Mouse (Mus musculus): ENCODE results near the gene Fam240a. TPM values are rescaled to one million over a fixed set of nuclear protein-coding genes. Genes with fewer than 3 reads are reported as not detected.

The Fam240a gene
- polyA plus RNA-seq, 1 experiment from 2014 or later, result not detected

GRCm38 (mm10) chr9:110907838-110908630 lies 8.6 kb downstream of the Fam240a start:
- Histone ChIP-seq H3K36me3 (ENCODE audit: control insufficient read depth, insufficient read depth, low read length) (no peaks in the 10 kb centered on the region), H3K9me3 (ENCODE audit: control insufficient read depth, low read length) (no peaks in the 10 kb centered on the region), H3K4me3 (ENCODE audit: low read depth, low read length) (no peak overlapping the region), H3K9ac (replicated peaks; ENCODE audit: low read depth, low read length) (no peak overlapping the region), H3K27me3 (ENCODE audit: control insufficient read depth, insufficient read depth, low read length) (no peaks in the 10 kb centered on the region), H3K4me2 (ENCODE audit: low read depth, low read length) (no peak overlapping the region), H3K27ac (ENCODE audit: low read depth, low read length) (no peak overlapping the region), H3K4me1 (ENCODE audit: control insufficient read depth, insufficient read depth, low read length) (no peaks in the 10 kb centered on the region)
- 81% methylated on average over 4 of the region's 4 CpGs for WGBS
- ATAC-seq (ENCODE audit: low read depth), result no peak

GRCm38 (mm10) chr9:110907201-110907837 lies 9.3 kb downstream of the Fam240a start:
- Histone ChIP-seq H3K4me3 (ENCODE audit: low read depth, low read length) (no peak overlapping the region), H3K36me3 (ENCODE audit: control insufficient read depth, insufficient read depth, low read length) (no peaks in the 10 kb centered on the region), H3K27me3 (ENCODE audit: control insufficient read depth, insufficient read depth, low read length) (no peaks in the 10 kb centered on the region), H3K4me2 (ENCODE audit: low read depth, low read length) (no peak overlapping the region), H3K9ac (replicated peaks; ENCODE audit: low read depth, low read length) (no peak overlapping the region), H3K4me1 (ENCODE audit: control insufficient read depth, insufficient read depth, low read length) (no peaks in the 10 kb centered on the region), H3K27ac (ENCODE audit: low read depth, low read length) (no peak overlapping the region), H3K9me3 (ENCODE audit: control insufficient read depth, low read length) (no peaks in the 10 kb centered on the region)
- ATAC-seq (ENCODE audit: low read depth), result no peak
- WGBS, result 94% methylated on average over 11 of the region's 11 CpGs

DNA sequence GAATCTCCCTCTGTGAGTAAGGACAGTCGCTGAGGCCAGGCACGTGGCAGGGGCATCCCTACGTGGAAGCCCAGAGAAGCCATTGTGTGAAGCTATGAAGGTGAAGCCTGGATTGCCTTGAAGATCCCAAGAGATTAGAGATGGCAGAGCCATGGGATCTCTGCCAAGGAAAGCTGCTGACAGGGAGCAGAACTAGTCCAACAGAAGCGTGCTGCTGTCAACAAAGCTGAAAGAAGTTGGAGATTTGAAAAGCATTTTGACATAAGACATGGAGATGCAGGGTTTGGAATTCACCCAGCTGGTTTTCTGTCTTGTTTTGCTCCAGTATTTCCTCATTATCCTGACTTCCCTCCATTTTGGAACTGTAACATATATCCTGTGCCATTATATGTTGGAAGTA lies 14.4 kb downstream of the Fam240a start:
- H3K36me3 ChIP-seq (ENCODE audit: control insufficient read depth, insufficient read depth, low read length), result no peaks in the 10 kb centered on the region
- no peak for ATAC-seq (ENCODE audit: low read depth)
- H3K9ac ChIP-seq (replicated peaks; ENCODE audit: low read depth, low read length), result no peak overlapping the region
- H3K27me3 ChIP-seq (ENCODE audit: control insufficient read depth, insufficient read depth, low read length), result no peaks in the 10 kb centered on the region
- H3K4me3 ChIP-seq (ENCODE audit: low read depth, low read length), result no peak overlapping the region
- H3K4me1 ChIP-seq (ENCODE audit: control insufficient read depth, insufficient read depth, low read length), result no peaks in the 10 kb centered on the region
- H3K27ac ChIP-seq (ENCODE audit: low read depth, low read length), result no peak overlapping the region
- WGBS, result 95% methylated on average over 4 of the region's 4 CpGs
- no peaks in the 10 kb centered on the region for H3K9me3 ChIP-seq (ENCODE audit: control insufficient read depth, low read length)
- no peak overlapping the region for H3K4me2 ChIP-seq (ENCODE audit: low read depth, low read length)

DNA sequence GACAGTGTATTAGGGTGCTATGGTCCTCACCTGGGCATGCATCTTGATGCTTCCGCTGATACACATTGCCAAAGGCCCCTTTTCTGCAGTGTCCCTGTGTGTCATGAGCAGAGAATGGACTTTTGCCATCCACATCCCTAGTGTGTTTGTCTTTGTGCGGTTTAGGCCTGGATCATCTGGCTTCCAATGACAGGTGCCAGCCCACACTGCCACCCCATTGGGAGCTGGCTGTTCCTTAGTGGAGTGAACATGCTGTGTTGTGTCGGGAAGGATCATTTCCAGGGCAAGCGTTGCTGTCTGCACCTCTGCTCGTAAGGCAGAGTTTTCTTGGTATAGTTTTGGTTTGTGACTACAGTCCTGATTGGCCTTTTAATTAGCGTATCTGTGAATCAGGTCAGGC lies 15.5 kb downstream of the Fam240a start:
- Histone ChIP-seq H3K4me3 (ENCODE audit: low read depth, low read length) (no peak overlapping the region), H3K9me3 (ENCODE audit: control insufficient read depth, low read length) (no peaks in the 10 kb centered on the region), H3K4me1 (ENCODE audit: control insufficient read depth, insufficient read depth, low read length) (no peaks in the 10 kb centered on the region), H3K27ac (ENCODE audit: low read depth, low read length) (no peak overlapping the region), H3K36me3 (ENCODE audit: control insufficient read depth, insufficient read depth, low read length) (no peaks in the 10 kb centered on the region), H3K4me2 (ENCODE audit: low read depth, low read length) (no peak overlapping the region), H3K27me3 (ENCODE audit: control insufficient read depth, insufficient read depth, low read length) (no peaks in the 10 kb centered on the region), H3K9ac (replicated peaks; ENCODE audit: low read depth, low read length) (no peak overlapping the region)
- ATAC-seq (ENCODE audit: low read depth), result no peak
- WGBS, result 92% methylated on average over 6 of the region's 6 CpGs

GRCm38 (mm10) chr9:110899451-110900008 lies 17.1 kb downstream of the Fam240a start:
- Histone ChIP-seq H3K9me3 (ENCODE audit: control insufficient read depth, low read length) (no peaks in the 10 kb centered on the region), H3K27ac (ENCODE audit: low read depth, low read length) (no peak overlapping the region), H3K4me1 (ENCODE audit: control insufficient read depth, insufficient read depth, low read length) (no peaks in the 10 kb centered on the region), H3K4me3 (ENCODE audit: low read depth, low read length) (no peak overlapping the region), H3K4me2 (ENCODE audit: low read depth, low read length) (no peak overlapping the region), H3K9ac (replicated peaks; ENCODE audit: low read depth, low read length) (no peak overlapping the region), H3K27me3 (ENCODE audit: control insufficient read depth, insufficient read depth, low read length) (no peaks in the 10 kb centered on the region), H3K36me3 (ENCODE audit: control insufficient read depth, insufficient read depth, low read length) (no peaks in the 10 kb centered on the region)
- no peak for ATAC-seq (ENCODE audit: low read depth)
- 53% methylated on average over 10 of the region's 10 CpGs for WGBS

- Histone ChIP-seq H3K4me1 (ENCODE audit: control insufficient read depth, insufficient read depth, low read length) (no peaks in the 10 kb centered on the region), H3K27me3 (ENCODE audit: control insufficient read depth, insufficient read depth, low read length) (no peaks in the 10 kb centered on the region), H3K36me3 (ENCODE audit: control insufficient read depth, insufficient read depth, low read length) (no peaks in the 10 kb centered on the region), H3K4me2 (ENCODE audit: low read depth, low read length) (peak overlapping the region; percentile 25; the same call in 1 of the 2 replicates), H3K9me3 (ENCODE audit: control insufficient read depth, low read length) (no peaks in the 10 kb centered on the region), H3K9ac (replicated peaks; ENCODE audit: low read depth, low read length) (no peak overlapping the region), H3K4me3 (ENCODE audit: low read depth, low read length) (no peak overlapping the region), H3K27ac (ENCODE audit: low read depth, low read length) (no peak overlapping the region)
- ATAC-seq (ENCODE audit: low read depth), result peak; percentile 25; the same call in 1 of the 2 replicates
- 4% methylated on average over 6 of the region's 6 CpGs for WGBS
Measured at GRCm38 (mm10) chr9:110896595-110896994, 20.1 kb downstream of the Fam240a start.

DNA sequence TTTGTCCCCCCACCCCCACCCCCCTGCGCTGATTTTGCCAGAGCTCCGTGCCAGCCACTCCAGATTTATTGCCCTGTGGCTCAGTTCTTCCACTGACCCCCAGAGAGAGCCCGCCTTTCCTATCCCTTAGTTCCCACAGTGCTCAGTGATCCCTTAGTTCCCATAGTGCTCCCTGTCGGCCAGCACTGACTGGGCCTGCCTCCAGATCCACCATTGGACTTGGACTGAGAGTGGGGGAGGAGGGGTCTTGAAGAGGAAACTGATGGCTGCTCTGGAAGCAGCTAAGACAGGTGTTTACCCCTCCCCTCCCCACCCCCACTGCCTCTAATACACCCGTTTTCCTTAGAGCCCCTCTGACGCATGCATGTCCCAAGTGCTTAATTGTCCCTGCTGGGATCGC lies 20.7 kb downstream of the Fam240a start:
- H3K27me3 ChIP-seq (ENCODE audit: control insufficient read depth, insufficient read depth, low read length), result no peaks in the 10 kb centered on the region
- no peak overlapping the region for H3K27ac ChIP-seq (ENCODE audit: low read depth, low read length)
- H3K9ac ChIP-seq (replicated peaks; ENCODE audit: low read depth, low read length), result no peak overlapping the region
- no peak overlapping the region for H3K4me3 ChIP-seq (ENCODE audit: low read depth, low read length)
- no peaks in the 10 kb centered on the region for H3K36me3 ChIP-seq (ENCODE audit: control insufficient read depth, insufficient read depth, low read length)
- peak; percentile 65; the same call in 1 of the 2 replicates for ATAC-seq (ENCODE audit: low read depth)
- 5% methylated on average over 7 of the region's 7 CpGs for WGBS
- H3K9me3 ChIP-seq (ENCODE audit: control insufficient read depth, low read length), result no peaks in the 10 kb centered on the region
- no peaks in the 10 kb centered on the region for H3K4me1 ChIP-seq (ENCODE audit: control insufficient read depth, insufficient read depth, low read length)
- peak overlapping the region; percentile 25; the same call in 1 of the 2 replicates for H3K4me2 ChIP-seq (ENCODE audit: low read depth, low read length)

DNA sequence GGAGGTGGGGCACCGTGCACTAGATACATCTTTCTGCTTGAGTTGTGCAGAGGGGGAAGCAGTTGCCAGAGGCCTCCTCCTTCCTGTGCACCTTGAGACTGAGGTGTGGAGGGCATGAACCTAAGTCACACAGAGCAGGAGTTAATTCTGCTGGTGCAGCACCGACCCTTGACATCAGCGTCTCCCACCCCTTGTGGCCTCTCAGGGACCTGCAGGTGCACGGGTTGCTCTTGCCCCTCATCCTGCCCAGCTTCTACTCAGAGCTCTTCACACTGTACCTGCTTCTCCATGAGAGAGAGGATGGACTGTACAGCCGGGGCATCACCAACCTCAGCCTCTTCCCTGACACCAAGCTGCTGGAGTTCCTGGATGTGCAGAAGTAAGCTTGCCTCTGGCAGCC lies 21.2 kb downstream of the Fam240a start:
- 52% methylated on average over 5 of the region's 5 CpGs for WGBS
- H3K36me3 ChIP-seq (ENCODE audit: control insufficient read depth, insufficient read depth, low read length), result no peaks in the 10 kb centered on the region

DNA sequence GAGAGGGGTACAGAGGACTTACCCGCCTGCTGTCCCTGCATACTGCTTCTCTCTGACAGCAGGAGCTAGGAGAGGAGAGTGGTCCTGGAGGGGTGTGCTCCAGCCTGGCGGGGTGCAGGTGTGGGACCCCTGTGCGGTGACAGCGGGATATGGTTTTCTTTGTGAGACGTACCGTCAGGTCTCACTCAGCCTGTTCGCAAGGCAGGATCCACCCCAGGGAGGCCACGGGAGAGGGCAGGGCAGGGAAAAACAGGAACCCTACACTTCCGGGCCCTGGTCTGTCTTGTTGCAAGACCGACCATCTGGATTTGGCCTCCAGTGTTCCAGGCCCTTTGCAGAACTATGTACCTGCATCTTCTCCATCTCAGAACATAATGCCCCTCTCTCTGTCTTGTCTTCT lies 23.2 kb downstream of the Fam240a start:
- H3K4me3 ChIP-seq (ENCODE audit: low read depth, low read length), result no peak overlapping the region
- 78% methylated on average over 10 of the region's 10 CpGs for WGBS
- no peaks in the 10 kb centered on the region for H3K27me3 ChIP-seq (ENCODE audit: control insufficient read depth, insufficient read depth, low read length)
- H3K4me1 ChIP-seq (ENCODE audit: control insufficient read depth, insufficient read depth, low read length), result no peaks in the 10 kb centered on the region
- H3K9ac ChIP-seq (replicated peaks; ENCODE audit: low read depth, low read length), result no peak overlapping the region
- no peaks in the 10 kb centered on the region for H3K9me3 ChIP-seq (ENCODE audit: control insufficient read depth, low read length)
- no peak overlapping the region for H3K4me2 ChIP-seq (ENCODE audit: low read depth, low read length)
- no peak for ATAC-seq (ENCODE audit: low read depth)
- H3K36me3 ChIP-seq (ENCODE audit: control insufficient read depth, insufficient read depth, low read length), result no peaks in the 10 kb centered on the region
- no peak overlapping the region for H3K27ac ChIP-seq (ENCODE audit: low read depth, low read length)

More for the DNA sequence above, 21.2 kb downstream of the Fam240a start:
- no peaks in the 10 kb centered on the region for H3K9me3 ChIP-seq (ENCODE audit: control insufficient read depth, low read length)
- no peak overlapping the region for H3K9ac ChIP-seq (replicated peaks; ENCODE audit: low read depth, low read length)
- no peak; the same call in 1 of the 2 replicates for ATAC-seq (ENCODE audit: low read depth)
- H3K27me3 ChIP-seq (ENCODE audit: control insufficient read depth, insufficient read depth, low read length), result no peaks in the 10 kb centered on the region
- no peaks in the 10 kb centered on the region for H3K4me1 ChIP-seq (ENCODE audit: control insufficient read depth, insufficient read depth, low read length)
- no peak overlapping the region for H3K4me3 ChIP-seq (ENCODE audit: low read depth, low read length)
- H3K27ac ChIP-seq (ENCODE audit: low read depth, low read length), result no peak overlapping the region
- H3K4me2 ChIP-seq (ENCODE audit: low read depth, low read length), result no peak overlapping the region

Data from neural tube, embryonic 14.5 days (tissue).